Mouse (Mus musculus): ENCODE data around the gene Ros1. TPM values are rescaled to one million over a fixed set of nuclear protein-coding genes. Genes with fewer than 3 reads are reported as not detected.

Gene Ros1
- polyA plus RNA-seq, 1 experiment from 2014 or later: not detected

- DNase-seq (ENCODE audit: low spot score) (peak; percentile 45), ATAC-seq (ENCODE audit: insufficient read depth, low FRiP score, low TSS enrichment) (peak; percentile 31)
- no peak overlapping the region for H3K9ac ChIP-seq (ENCODE audit: low read length)
- H3K36me3 ChIP-seq (ENCODE audit: control insufficient read depth, insufficient read depth, low read length): no peaks in the 10 kb centered on the region
- no peak overlapping the region for H3K27ac ChIP-seq (ENCODE audit: low read depth, low read length)
- H3K27me3 ChIP-seq (ENCODE audit: control insufficient read depth, insufficient read depth, low read length): no peaks in the 10 kb centered on the region
- no peaks in the 10 kb centered on the region for H3K4me1 ChIP-seq (ENCODE audit: control insufficient read depth, insufficient read depth, low read length)
- H3K4me2 ChIP-seq (ENCODE audit: low read depth): peak overlapping the region; percentile 55
- 13% methylated on average over 21 of the region's 21 CpGs for WGBS
- H3K4me3 ChIP-seq (ENCODE audit: low read depth, low read length): peak overlapping the region; percentile 79
- H3K9me3 ChIP-seq (ENCODE audit: control insufficient read depth, low read length): no peaks in the 10 kb centered on the region
Measured at GRCm38 (mm10) chr10:52232196-52233176, 37.4 kb upstream of the Ros1 start.

- no peak overlapping the region for H3K4me3 ChIP-seq (ENCODE audit: low read depth, low read length)
- 87% methylated on average over 3 of the region's 3 CpGs for WGBS
- no peaks in the 10 kb centered on the region for H3K9me3 ChIP-seq (ENCODE audit: control insufficient read depth, low read length)
- H3K27ac ChIP-seq (ENCODE audit: low read depth, low read length): no peak overlapping the region
- no peaks in the 10 kb centered on the region for H3K27me3 ChIP-seq (ENCODE audit: control insufficient read depth, insufficient read depth, low read length)
- no peaks in the 10 kb centered on the region for H3K4me1 ChIP-seq (ENCODE audit: control insufficient read depth, insufficient read depth, low read length)
- no peak for ATAC-seq (ENCODE audit: insufficient read depth, low FRiP score, low TSS enrichment)
- H3K36me3 ChIP-seq (ENCODE audit: control insufficient read depth, insufficient read depth, low read length): no peaks in the 10 kb centered on the region
- no peak for DNase-seq (ENCODE audit: low spot score)
- no peak overlapping the region for H3K4me2 ChIP-seq (ENCODE audit: low read depth)
- no peak overlapping the region for H3K9ac ChIP-seq (ENCODE audit: low read length)
Measured at GRCm38 (mm10) chr10:52219600-52219999, 24.6 kb upstream of the Ros1 start.

GRCm38 (mm10) chr10:52217564-52217934 lies 22.5 kb upstream of the Ros1 start:
- ATAC-seq (ENCODE audit: insufficient read depth, low FRiP score, low TSS enrichment) (no peak), DNase-seq (ENCODE audit: low spot score) (no peak)
- H3K9ac ChIP-seq (ENCODE audit: low read length): no peak overlapping the region
- 62% methylated on average over 7 of the region's 7 CpGs for WGBS
- no peaks in the 10 kb centered on the region for H3K4me1 ChIP-seq (ENCODE audit: control insufficient read depth, insufficient read depth, low read length)
- H3K36me3 ChIP-seq (ENCODE audit: control insufficient read depth, insufficient read depth, low read length): no peaks in the 10 kb centered on the region
- no peak overlapping the region for H3K4me3 ChIP-seq (ENCODE audit: low read depth, low read length)
- no peak overlapping the region for H3K4me2 ChIP-seq (ENCODE audit: low read depth)
- no peaks in the 10 kb centered on the region for H3K9me3 ChIP-seq (ENCODE audit: control insufficient read depth, low read length)
- no peaks in the 10 kb centered on the region for H3K27me3 ChIP-seq (ENCODE audit: control insufficient read depth, insufficient read depth, low read length)
- H3K27ac ChIP-seq (ENCODE audit: low read depth, low read length): no peak overlapping the region

- H3K9ac ChIP-seq (ENCODE audit: low read length): no peak overlapping the region
- H3K9me3 ChIP-seq (ENCODE audit: control insufficient read depth, low read length): no peaks in the 10 kb centered on the region
- H3K36me3 ChIP-seq (ENCODE audit: control insufficient read depth, insufficient read depth, low read length): no peaks in the 10 kb centered on the region
- DNase-seq (ENCODE audit: low spot score): peak; percentile 61
- H3K27ac ChIP-seq (ENCODE audit: low read depth, low read length): no peak overlapping the region
- 24% methylated on average over 7 of the region's 7 CpGs for WGBS
- no peaks in the 10 kb centered on the region for H3K4me1 ChIP-seq (ENCODE audit: control insufficient read depth, insufficient read depth, low read length)
- ATAC-seq (ENCODE audit: insufficient read depth, low FRiP score, low TSS enrichment): peak; percentile 41; the same call in 1 of the 2 replicates
- H3K4me3 ChIP-seq (ENCODE audit: low read depth, low read length): no peak overlapping the region
- H3K4me2 ChIP-seq (ENCODE audit: low read depth): no peak overlapping the region
- no peaks in the 10 kb centered on the region for H3K27me3 ChIP-seq (ENCODE audit: control insufficient read depth, insufficient read depth, low read length)
Measured at GRCm38 (mm10) chr10:52216797-52217563, 21.9 kb upstream of the Ros1 start.

GRCm38 (mm10) chr10:52215267-52215818 lies 20.3 kb upstream of the Ros1 start:
- 73% methylated on average over 2 of the region's 2 CpGs for WGBS

GRCm38 (mm10) chr10:52204006-52204405 lies 9.0 kb upstream of the Ros1 start:
- Histone ChIP-seq H3K9ac (ENCODE audit: low read length) (no peak overlapping the region), H3K4me1 (ENCODE audit: control insufficient read depth, insufficient read depth, low read length) (no peaks in the 10 kb centered on the region), H3K27ac (ENCODE audit: low read depth, low read length) (no peak overlapping the region), H3K9me3 (ENCODE audit: control insufficient read depth, low read length) (no peaks in the 10 kb centered on the region), H3K4me2 (ENCODE audit: low read depth) (no peak overlapping the region), H3K27me3 (ENCODE audit: control insufficient read depth, insufficient read depth, low read length) (no peaks in the 10 kb centered on the region), H3K4me3 (ENCODE audit: low read depth, low read length) (no peak overlapping the region), H3K36me3 (ENCODE audit: control insufficient read depth, insufficient read depth, low read length) (no peaks in the 10 kb centered on the region)
- DNase-seq (ENCODE audit: low spot score) (no peak), ATAC-seq (ENCODE audit: insufficient read depth, low FRiP score, low TSS enrichment) (no peak)
- WGBS: 77% methylated on average over 2 of the region's 2 CpGs

More at GRCm38 (mm10) chr10:52215267-52215818, 20.3 kb upstream of the Ros1 start:
- H3K4me3 ChIP-seq (ENCODE audit: low read depth, low read length): no peak overlapping the region
- no peak for DNase-seq (ENCODE audit: low spot score)
- no peak for ATAC-seq (ENCODE audit: insufficient read depth, low FRiP score, low TSS enrichment)
- H3K9ac ChIP-seq (ENCODE audit: low read length): no peak overlapping the region
- no peaks in the 10 kb centered on the region for H3K27me3 ChIP-seq (ENCODE audit: control insufficient read depth, insufficient read depth, low read length)
- H3K9me3 ChIP-seq (ENCODE audit: control insufficient read depth, low read length): no peaks in the 10 kb centered on the region
- H3K36me3 ChIP-seq (ENCODE audit: control insufficient read depth, insufficient read depth, low read length): no peaks in the 10 kb centered on the region
- H3K27ac ChIP-seq (ENCODE audit: low read depth, low read length): no peak overlapping the region
- no peak overlapping the region for H3K4me2 ChIP-seq (ENCODE audit: low read depth)
- H3K4me1 ChIP-seq (ENCODE audit: control insufficient read depth, insufficient read depth, low read length): no peaks in the 10 kb centered on the region

- ATAC-seq (ENCODE audit: insufficient read depth, low FRiP score, low TSS enrichment): no peak
- Histone ChIP-seq H3K4me2 (ENCODE audit: low read depth) (no peak overlapping the region), H3K27me3 (ENCODE audit: control insufficient read depth, insufficient read depth, low read length) (no peaks in the 10 kb centered on the region), H3K9me3 (ENCODE audit: control insufficient read depth, low read length) (no peaks in the 10 kb centered on the region), H3K36me3 (ENCODE audit: control insufficient read depth, insufficient read depth, low read length) (no peaks in the 10 kb centered on the region), H3K27ac (ENCODE audit: low read depth, low read length) (no peak overlapping the region), H3K4me3 (ENCODE audit: low read depth, low read length) (no peak overlapping the region), H3K4me1 (ENCODE audit: control insufficient read depth, insufficient read depth, low read length) (no peaks in the 10 kb centered on the region), H3K9ac (ENCODE audit: low read length) (no peak overlapping the region)
- no peak for DNase-seq (ENCODE audit: low spot score)
- WGBS: 86% methylated on average over 4 of the region's 4 CpGs
Measured at GRCm38 (mm10) chr10:52185900-52186299, 9.1 kb downstream of the Ros1 start.

- H3K9me3 ChIP-seq (ENCODE audit: control insufficient read depth, low read length): no peaks in the 10 kb centered on the region
- H3K27me3 ChIP-seq (ENCODE audit: control insufficient read depth, insufficient read depth, low read length): no peaks in the 10 kb centered on the region
- H3K36me3 ChIP-seq (ENCODE audit: control insufficient read depth, insufficient read depth, low read length): no peaks in the 10 kb centered on the region
- no peak overlapping the region for H3K27ac ChIP-seq (ENCODE audit: low read depth, low read length)
- H3K4me1 ChIP-seq (ENCODE audit: control insufficient read depth, insufficient read depth, low read length): no peaks in the 10 kb centered on the region
- no peak overlapping the region for H3K9ac ChIP-seq (ENCODE audit: low read length)
- no peak overlapping the region for H3K4me3 ChIP-seq (ENCODE audit: low read depth, low read length)
- DNase-seq (ENCODE audit: low spot score) (no peak), ATAC-seq (ENCODE audit: insufficient read depth, low FRiP score, low TSS enrichment) (no peak)
- no peak overlapping the region for H3K4me2 ChIP-seq (ENCODE audit: low read depth)
- WGBS: 88% methylated on average over 3 of the region's 3 CpGs
Measured at GRCm38 (mm10) chr10:52182878-52183277, 12.2 kb downstream of the Ros1 start.
